Mouse (Mus musculus): Measurements from ENCODE around the gene Chd2.

DNA sequence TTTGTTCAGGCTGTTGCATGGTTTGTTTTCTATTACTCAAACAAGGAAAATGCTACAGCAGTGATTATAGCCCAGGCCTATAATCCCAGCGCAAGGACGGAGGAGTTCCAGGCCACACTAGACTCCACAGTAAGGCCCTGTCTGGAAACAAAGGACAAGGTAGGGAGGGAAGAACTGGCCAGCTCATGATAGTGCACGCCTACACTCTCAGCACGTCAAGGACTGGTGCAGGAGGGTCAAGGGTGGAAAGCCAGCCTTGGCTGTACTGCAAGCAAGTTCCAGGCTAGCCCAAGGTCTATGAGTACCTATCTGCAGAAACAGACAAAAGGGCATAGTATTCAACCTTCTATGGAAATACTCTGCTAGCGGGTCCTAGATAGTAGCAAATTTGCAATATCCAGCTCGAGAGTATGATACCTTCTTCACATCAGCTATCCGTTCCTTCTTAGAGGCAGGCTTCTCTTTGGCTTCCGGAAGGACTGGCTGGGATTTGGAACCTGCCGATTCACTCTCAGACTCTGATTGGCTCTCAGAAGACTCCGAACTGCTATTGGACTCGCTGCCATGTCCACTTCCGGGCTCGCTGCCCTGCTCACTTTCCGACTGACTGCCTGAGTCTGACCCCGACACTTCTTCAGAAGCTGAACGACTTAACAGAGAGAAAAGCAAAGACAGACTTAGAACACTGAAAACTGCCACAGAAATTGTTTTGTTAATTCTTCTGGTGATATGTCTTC lies 22.4 kb downstream of the Chd2 start:
- no peak for TF ChIP-seq EP300 (IDR thresholded peaks at IDR 0.05; ENCODE audit: insufficient read depth, low read depth, low read length)
- TF ChIP-seq POLR2A (IDR thresholded peaks at IDR 0.05; ENCODE audit: insufficient read depth, low read depth, low read length) = no peak

All from heart, adult 2 months (tissue).